Mouse (Mus musculus) urinary bladder, postnatal 36 days (tissue): ENCODE data around the gene Gm11733.
A peak's percentile ranks its signal among the peaks of the same experiment; 100 is the strongest.

Source experiments
- DNase-seq, 2 experiments: peaks; one replicate each; pipeline ENCODE4 v3.0.0; 2022; ENCODE audit warnings: low spot score in 2 of 2, mixed read lengths in 1 of 2

Gene Gm11733

DNA sequence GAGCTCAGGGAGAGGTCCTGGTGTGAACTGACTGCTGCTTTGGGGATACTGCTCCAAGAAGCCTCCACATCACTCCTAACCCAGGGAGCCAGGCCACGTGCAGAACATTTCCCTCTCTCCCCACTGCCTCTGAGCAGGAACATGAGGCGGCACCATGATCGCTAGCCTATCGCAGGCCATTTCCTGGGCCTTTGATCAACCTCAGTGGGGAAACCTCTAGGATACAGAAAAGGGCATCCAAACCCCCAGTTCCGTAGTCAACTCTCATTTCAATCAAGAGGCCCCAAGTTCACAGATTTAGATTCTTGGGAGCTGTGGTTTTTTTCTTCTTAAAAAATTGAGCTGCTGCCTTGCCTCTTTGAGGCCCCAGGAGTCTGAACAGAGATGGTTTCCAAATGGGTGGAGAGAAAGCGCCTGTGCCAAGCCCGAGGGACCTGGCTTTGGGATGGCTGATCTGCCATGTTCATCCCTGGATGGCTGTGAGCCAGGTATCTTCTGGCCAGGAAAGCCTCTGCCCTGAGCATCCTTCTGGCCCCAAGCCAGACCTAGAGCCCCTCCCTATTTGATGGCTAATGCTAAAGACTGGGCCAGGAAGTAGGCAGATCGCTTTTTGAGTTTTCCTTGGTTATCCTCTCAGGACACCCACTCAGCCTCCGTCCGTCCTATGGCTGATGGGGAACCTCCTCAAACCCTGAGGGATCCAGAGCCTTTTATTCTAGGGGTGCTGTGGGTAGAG lies 5.7 kb upstream of the Gm11733 start:
- DNase-seq = peak in 1 of 2 experiments; percentile 8

DNA sequence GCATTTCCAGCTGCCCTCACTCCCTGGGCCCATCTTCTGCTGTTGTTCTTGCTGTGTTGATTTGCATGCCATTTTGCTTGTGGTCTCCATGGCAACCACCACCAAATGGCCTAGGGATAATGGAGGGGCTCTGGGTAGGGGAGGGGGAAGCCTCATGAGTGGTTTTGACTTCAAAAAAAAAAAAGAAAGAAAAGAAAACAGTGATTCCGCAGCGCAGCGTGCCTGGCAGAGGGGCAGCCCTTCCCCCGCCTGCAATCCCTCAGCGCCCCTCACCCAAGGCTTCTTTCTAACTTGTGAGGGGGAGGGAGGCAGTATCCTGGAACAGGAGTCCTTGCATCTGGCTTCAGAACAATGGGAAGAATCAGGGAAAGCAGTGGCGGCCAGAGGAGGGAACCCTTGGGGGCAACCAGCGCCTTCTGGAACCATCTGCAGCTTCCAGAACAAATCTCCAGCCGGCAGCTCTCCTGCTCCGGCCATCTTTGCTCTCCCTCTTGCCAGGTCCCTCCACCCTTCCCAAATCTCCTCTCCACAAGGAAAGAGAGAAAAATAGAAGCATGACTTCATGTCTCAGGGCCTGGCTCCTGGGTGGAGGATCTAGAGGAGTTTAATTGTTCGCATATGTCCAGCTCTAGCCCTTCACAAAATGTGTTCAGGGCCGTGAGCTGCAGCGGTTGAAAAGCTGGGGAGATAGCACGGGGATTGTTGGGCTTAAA lies 5.0 kb upstream of the Gm11733 start:
- peak in 1 of 2 experiments; percentile 36 for DNase-seq

DNA sequence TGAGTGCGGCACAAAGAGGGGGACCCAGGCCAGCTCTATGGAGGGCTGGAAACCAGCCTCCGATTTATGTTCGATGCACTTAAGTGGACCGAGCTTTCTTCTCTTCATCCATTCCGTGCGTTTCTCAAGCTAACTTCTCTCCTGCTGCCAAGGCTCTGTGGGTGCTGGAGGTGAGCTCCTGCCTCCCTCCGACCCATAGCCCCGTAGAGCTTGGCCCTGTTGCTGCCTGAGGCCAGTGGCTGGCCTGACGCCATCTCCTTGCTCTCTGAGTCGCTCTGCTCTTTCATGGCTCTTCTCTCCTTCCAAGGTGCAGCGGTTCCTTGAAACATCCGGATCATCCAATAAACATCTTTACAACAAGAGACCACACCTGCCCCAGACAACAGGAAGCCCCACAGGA lies 4.4 kb upstream of the Gm11733 start:
- DNase-seq = no peak

DNA sequence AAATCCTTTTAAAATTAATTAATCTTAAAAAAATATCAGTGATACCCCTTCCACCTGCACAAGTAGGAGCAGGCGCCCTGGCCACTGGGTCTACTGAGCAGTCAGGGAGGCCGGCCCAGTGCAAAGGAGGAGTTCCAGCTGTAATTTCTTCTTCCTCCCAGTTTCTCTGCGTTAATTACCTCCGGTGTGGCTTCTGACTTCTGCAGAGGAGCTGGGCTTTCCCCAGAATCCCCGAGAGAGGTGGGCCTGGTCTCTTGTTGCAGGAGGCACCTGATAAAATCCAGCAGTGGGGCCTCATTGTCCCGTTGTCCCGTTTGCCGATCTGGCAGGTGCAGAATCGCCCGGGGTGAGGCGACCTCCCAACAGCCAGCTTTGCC lies 1.9 kb upstream of the Gm11733 start:
- no peak for DNase-seq

DNA sequence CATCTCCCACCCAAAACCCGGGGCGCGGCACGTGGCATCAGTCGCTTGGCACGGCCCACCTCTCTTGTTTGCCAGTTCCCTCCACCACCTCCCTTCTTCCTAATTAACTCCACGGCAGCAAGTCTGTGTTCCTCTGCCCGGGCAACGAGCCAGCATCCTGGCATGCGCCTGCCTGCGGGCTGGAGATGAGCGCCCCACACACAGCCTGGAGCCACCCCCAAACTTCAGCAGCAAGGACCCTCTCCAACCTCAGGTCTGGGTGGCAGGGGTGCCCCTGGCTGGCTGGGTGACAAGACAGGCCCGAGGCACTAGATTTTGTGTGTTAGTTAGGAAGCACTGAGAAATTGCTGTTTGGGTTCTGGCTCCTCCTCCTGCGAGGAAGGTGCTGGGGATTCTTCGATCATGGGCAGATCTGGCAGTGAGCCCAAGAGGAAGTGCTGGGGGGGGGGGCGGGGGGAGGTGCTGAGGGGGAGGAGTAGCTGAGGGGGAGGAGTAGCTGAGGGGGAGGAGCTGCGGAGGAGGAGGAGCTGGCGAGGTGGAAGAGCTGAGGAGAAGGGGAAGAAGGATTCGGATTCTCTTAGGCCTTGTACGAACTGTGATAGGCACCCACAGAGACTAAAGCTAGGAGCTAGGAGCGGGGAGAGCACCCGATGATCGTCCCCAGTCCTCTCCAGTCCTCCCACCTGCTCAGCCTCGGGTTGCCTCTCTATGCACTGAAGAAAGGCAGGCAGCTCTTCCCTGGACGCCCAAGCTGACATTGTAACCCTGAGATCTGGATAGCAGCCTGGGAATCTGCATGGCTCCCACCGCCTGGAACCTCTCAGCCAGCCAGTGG lies 1.3 kb upstream of the Gm11733 start:
- DNase-seq = peak; percentile 61 to 70

DNA sequence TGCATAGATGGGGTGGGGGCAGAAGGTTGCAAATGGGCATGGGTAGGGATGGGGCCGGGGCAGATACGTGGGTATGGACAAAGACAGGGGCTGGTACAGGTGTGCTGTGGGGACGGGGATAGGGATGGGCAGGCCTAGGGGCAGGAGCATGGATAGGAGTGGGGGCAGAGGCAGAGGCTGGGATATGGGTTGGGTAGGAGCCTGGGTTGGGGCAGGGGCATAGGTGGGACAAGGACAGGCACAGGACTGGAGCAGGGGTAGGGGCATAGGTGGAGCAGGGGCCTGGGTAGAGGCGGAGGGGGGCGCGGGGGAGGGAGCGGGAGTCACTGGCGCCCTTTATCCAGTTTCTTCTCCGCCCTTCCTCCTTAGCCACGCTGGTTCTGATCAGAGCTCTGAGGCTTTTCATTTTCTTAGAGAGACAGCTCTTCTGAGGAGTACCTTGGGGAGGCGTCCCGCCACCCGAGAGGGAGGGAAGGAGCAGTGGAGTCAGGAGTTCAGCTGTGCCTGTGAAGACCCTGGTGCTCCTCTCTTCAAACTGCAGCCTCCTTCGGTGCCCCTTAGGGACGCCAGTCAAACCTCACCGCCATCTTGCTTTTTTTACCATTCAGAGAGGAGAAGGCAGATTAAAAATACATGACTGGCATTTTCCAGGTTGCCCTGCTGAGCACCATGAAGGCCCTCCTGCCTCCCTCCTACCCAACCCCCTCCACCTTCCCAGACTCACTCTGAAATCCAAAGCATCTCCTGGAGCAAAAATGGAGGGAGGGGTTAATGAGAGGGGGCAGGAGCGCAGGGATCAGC lies 7.4 kb downstream of the Gm11733 start:
- DNase-seq = no peak

DNA sequence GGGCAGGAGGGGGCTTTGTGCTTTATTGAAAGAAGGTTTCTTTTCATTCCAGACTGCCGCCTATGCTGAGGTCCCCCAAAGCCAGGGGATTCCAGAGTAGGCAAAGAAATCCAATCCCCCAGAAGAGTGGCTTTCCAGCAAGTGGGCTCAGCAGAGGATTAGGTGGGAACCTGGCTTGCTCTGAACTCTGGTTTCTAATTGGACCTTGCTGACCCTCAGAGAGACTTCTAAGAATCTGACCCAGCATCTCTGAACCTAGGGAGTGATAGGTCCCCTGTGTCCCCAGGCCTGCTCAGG lies 8.0 kb downstream of the Gm11733 start:
- no peak for DNase-seq

DNA sequence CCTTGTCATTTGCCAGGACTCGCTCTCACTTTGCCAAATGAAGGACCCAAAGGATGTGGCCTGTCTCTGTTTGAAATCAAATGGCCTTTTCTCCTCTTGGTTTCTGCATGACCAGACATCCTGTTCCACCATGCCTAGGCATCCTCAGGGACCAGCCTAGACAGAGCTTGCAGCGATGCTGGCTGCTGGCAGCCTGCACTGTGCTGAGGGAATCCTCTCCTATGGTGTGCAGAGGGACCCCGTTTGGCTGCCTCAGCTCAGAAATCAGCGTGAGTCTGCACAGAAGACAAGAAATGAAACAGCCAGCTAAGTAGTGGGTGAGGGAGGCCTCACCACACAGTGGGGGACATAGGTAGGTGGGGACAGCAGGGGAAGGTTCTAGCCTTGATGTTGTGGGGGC lies 12.6 kb downstream of the Gm11733 start:
- no peak for DNase-seq

DNA sequence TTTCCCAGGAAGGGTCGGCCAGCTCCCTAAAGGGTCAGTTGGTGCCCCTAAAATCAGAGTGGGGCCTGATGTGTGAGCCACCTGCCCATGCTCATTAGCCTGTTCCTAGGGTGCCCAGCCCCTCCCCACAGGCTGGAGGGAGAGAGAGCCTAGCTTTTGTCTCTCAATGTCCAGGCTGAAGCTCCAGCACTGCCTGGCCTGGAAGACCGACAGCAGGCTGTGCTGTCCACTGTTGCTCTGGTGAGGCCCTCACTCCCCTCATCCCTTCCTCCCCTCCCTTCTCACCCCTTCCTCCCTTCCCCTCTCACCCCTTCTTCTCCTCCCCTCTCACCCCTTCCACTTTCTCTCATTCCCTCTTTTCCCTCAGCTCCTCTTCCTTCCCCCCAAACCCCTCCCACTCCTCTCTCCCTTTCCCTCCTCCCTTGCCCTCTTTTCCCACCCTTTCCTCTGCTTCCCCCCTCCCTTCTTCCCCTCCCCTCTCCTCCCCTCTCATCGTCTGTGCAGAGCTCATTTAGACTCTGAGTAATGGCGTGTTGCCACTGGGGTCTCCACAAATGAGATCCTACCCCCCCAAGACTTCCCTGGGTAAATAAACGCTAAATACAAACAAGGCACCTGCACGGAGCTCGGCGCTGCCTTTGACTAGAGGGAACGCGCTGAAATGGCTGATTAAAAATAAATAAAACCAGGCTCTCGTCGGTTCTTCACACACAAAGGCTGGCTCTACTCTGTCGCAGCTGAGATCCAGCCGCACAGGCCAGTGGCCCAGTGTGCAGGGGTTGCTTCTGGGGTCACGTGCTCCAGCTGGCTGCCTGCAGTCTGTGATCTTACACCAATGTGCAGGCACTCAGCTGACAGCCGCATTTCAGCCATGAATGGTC lies 13.3 kb downstream of the Gm11733 start:
- DNase-seq = peak in 1 of 2 experiments; percentile 38

DNA sequence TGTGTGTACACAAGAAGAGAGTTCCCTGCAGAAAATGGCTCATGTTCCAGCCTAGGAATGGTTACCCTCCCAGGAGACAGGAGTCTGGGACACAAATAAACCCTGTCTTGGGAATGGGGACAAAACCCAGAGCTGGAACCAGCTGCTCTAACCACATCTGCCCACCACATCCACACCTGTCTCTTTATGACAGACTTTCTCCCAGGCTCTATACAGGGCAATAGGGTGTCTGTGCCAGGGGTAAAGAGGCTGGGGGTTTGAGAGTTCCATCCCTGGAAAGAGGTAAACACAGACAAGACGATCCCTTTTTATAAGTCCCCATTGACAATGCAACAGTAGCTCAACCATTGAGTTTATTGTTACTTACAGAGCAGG lies 14.0 kb downstream of the Gm11733 start:
- DNase-seq = no peak

DNA sequence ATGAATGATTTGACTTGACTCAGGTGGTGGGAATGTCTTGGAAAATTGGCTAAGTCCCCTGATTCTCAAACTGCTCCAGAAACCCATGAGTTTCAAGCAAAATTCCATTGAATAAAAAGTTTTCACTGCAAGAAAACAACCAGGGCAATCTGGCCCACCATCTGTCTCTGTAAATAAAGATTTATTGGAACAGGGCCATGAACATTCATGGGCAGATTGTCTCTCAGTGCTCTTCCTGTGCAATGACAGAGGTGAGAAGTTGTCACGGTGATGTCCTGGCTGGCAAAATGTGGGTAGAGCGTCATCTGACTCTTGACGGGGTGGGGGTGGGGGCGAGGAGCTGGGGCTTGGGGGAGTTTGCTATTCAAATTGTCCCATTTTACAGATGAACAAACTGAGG lies 24.8 kb downstream of the Gm11733 start:
- no peak for DNase-seq

DNA sequence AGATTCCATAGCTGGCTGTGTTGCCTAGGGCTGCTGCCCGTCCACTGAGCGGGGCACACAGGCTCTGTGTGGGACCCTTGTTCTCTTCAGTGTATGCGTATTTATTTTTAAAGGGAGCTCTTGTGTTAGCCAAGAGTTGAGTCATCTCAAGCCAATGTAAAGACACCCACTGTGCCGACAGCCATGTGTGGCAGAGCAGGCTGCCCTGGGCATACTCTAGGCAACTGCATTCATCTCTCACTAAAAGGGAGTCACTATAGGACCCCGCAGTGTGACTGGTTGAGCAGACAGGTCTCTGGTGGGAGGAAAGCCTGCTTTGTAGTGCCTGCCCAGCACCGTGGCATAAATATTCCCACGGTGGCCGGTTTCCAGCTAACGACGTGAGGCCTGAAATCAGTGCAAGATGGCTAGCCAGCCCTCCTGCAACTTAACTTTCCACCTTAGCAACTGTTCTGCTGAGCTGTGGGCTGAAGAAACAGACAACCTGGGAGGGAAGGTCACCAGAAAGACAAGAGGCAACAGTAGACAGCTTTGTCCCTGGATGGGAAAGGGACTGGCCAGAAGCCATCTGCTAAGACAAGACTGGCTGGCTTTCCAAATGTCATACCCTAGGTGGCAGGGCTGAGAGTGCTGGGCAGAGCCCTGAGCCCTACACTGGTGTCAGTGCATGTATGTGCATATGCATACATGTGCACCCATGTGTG lies 31.7 kb downstream of the Gm11733 start:
- DNase-seq = no peak

DNA sequence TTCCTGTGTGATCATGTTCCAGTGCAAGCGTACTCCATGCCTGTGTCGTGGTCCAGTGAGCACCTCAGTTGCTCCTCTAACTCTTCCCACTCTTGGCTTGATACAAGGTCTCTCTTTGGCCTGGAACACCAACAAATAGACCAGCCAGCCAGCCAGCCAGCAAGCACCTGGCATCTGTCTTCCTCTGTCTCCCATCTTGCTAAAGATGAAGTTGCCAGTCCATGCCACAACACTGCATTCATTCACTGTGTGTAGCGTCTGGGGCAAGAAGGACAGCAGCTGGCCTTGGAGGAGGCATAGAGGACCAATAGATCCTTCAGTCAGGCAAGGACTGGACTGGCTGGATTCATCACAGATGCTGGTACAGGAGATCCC lies 32.2 kb downstream of the Gm11733 start:
- no peak for DNase-seq

DNA sequence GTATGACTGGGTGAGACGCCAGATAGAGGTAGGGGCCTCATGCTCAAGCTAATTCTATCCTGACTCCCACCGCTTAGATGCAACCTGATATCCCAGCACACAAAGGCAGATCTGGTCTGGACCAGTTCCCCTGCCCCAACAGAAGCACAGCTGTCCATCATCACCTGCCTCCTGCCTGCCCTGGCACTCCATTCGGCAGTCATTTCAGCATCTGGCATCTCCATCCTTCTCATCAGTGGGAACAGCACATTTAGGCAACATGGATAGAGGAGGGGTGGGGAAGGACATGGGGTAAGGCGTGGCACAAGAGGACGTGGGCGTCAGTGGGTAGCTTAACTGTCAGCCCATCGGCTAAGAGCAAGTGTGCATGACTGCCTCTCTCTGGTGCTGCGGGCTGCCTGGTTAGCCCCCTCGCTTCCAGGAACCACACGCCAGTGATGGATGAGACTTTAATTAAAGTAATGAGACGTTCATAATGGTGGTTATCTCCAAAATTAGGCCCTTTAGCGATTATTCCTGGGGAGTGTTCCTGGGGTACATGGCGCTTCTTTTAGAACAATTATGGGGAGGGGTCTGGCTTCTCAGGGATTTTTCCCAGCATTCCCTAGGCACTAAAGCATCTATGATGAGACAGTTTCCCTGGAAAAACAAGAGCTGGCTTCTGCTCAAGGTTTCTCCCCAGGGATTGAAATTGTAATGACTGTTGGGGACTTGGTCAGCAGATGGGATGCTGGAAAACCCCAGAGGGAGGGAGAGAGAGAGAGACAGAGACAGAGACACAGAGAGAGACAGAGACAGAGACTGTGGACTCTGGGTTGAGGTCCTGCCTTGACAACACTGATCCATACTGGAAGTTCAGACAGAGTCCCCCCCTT lies 38.0 kb downstream of the Gm11733 start:
- DNase-seq = no peak

DNA sequence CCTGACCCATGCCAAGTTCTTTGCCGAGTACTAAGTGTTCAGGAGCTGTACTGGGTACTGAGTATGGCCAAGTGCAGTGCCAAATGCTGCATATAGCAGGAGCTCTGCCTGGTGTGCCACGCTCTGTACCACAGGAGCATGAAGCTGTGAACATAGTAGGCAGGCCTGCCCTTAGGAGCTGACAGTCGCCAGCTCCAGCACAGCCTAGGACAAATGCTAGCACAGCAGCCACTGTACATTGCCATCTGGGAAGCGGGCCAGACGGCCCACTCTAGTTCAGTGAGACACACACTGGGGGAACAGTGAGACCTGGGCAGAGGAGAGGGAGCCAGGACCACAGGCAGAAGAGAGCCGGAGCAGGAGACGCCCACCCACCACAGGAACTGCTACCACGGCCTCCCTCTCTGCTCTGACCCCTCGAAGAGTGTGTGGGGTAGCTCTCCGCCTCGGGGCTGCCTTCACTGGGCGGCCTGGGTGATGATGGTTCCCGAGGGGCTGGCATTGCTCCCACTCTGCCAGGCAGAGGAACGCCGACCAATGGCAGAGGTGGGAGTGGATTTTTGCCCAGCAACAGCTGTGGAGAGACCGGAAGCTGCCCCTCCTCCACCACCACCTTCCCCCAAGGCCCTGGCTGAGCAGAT lies 38.8 kb downstream of the Gm11733 start:
- peak in 1 of 2 experiments; percentile 39 for DNase-seq

DNA sequence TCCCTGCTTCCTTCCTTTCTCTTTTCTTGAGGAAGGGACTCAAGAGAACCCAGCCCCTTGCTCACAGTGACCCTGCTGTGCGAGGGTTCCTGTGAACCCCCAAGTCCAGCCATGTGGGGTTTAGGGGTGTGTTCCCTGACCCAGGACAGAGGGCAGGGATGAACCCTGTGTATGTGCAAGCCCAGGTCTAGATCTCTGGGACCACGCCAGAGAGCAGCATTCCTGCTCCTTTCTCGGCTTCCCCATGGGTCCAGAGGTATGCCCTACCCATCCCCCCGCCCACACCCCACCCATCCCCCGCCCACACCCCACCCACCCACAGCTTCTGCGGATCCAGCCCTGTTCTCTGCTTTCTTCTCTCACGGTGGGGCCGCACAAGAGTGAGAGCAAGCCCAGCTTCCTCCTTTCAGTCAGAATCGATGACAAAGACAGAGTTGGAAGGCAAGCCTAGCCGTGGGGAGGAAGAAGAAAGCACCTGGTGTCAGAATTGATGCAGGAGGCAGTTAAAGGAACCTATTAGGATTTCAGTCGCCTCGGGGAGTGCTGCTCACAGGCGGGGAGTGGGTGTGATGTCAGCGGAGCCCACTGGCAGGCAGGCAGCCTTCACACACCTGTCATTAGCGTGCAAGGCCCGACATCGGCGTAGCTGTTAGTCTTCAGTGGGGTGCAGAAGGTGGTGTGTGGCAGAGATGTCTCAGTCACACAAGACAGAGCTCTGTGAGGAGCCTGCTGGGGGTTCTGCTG lies 41.6 kb downstream of the Gm11733 start:
- no peak for DNase-seq

DNA sequence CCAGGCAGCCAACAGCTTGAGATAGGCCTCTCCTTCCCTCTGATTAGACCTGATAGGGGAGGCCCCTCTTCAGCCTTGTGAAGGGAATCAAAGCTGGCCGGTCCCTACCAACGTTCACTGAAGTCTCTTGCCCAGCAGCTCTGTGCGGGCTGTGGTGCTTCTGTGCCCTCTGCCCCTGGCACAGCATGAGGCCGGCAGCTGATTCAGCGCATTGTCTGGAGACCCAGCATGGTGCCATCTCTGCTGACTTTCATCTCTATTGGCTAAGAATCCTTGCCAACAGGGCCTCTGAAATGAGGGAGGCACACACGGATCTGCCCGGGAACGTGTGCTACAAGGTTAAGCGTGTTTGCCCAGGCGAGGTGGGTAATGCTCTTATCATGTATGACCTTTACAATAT lies 48.2 kb downstream of the Gm11733 start:
- no peak for DNase-seq

DNA sequence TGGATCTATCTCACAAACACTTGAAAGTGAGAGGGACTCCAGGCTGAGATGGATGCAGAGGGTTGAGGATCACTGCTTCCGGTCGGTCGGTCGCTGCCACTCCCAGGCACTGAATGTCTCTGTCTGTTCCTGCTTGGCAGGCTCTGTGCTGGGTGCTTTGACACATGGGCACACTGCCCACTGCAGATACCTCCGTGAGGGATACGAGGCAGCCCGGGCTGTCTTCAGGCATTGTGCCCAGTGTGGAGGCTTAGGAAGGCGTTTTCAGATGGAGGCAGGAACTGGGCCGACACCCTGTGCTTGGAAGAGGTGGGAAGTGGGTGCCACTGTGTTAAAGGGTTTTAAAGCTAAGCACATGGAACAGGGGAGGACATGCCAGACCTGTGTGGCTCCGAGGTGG lies 50.7 kb downstream of the Gm11733 start:
- DNase-seq = peak in 1 of 2 experiments; percentile 50
